Mouse (Mus musculus): ENCODE data around the gene Pde6h. TPM values are rescaled to one million over a fixed set of nuclear protein-coding genes. Genes with fewer than 3 reads are reported as not detected.

Pde6h gene
- polyA plus RNA-seq, 1 experiment from 2014 or later = not detected

GRCm38 (mm10) chr6:136915721-136916395 is 7.8 kb upstream of the Pde6h start:
- no peak overlapping the region for H3K4me3 ChIP-seq (ENCODE audit: low read depth, low read length)
- ATAC-seq (ENCODE audit: low read depth) (no peak), DNase-seq (ENCODE audit: low spot score) (no peak)
- no peaks in the 10 kb centered on the region for H3K27me3 ChIP-seq (replicated peaks; ENCODE audit: control insufficient read depth, insufficient read depth, low read length)
- no peaks in the 10 kb centered on the region for H3K36me3 ChIP-seq (ENCODE audit: control insufficient read depth, insufficient read depth, low read length)
- no peak overlapping the region for H3K4me2 ChIP-seq (ENCODE audit: low read depth, low read length)
- no peaks in the 10 kb centered on the region for H3K9me3 ChIP-seq (ENCODE audit: control insufficient read depth, low read length)
- 87% methylated on average over 8 of the region's 8 CpGs for WGBS
- no peak overlapping the region for H3K27ac ChIP-seq (replicated peaks; ENCODE audit: low read depth, low read length)
- H3K9ac ChIP-seq (ENCODE audit: low read depth, low read length) = no peak overlapping the region
- peaks cover 14% of the 10 kb centered on the region for H3K4me1 ChIP-seq (ENCODE audit: control insufficient read depth, insufficient read depth, low read length)

- H3K27me3 ChIP-seq (replicated peaks; ENCODE audit: control insufficient read depth, insufficient read depth, low read length) = no peaks in the 10 kb centered on the region
- DNase-seq (ENCODE audit: low spot score) (no peak), ATAC-seq (ENCODE audit: low read depth) (no peak)
- no peak overlapping the region for H3K4me2 ChIP-seq (ENCODE audit: low read depth, low read length)
- H3K4me3 ChIP-seq (ENCODE audit: low read depth, low read length) = no peak overlapping the region
- H3K4me1 ChIP-seq (ENCODE audit: control insufficient read depth, insufficient read depth, low read length) = peaks cover 5% of the 10 kb centered on the region
- no peaks in the 10 kb centered on the region for H3K9me3 ChIP-seq (ENCODE audit: control insufficient read depth, low read length)
- H3K27ac ChIP-seq (replicated peaks; ENCODE audit: low read depth, low read length) = peak overlapping the region; percentile 1; the same call in 1 of the 2 replicates
- no peak overlapping the region for H3K9ac ChIP-seq (ENCODE audit: low read depth, low read length)
- 16% methylated on average over 2 of the region's 2 CpGs for whole genome bisulfite sequencing
- no peaks in the 10 kb centered on the region for H3K36me3 ChIP-seq (ENCODE audit: control insufficient read depth, insufficient read depth, low read length)
These were observed 5.7 kb upstream of the Pde6h start for GRCm38 (mm10) chr6:136917885-136918284.

- peak; percentile 84 for DNase-seq (ENCODE audit: low spot score)
- Histone ChIP-seq H3K9ac (ENCODE audit: low read depth, low read length) (no peak overlapping the region), H3K36me3 (ENCODE audit: control insufficient read depth, insufficient read depth, low read length) (0 out of 2 replicates have a peak, but pooled peaks cover 4% of the 10 kb centered on the region), H3K27me3 (replicated peaks; ENCODE audit: control insufficient read depth, insufficient read depth, low read length) (no peaks in the 10 kb centered on the region), H3K4me1 (ENCODE audit: control insufficient read depth, insufficient read depth, low read length) (no peaks in the 10 kb centered on the region; the same call in 1 of the 2 replicates), H3K27ac (replicated peaks; ENCODE audit: low read depth, low read length) (no peak overlapping the region), H3K4me2 (ENCODE audit: low read depth, low read length) (no peak overlapping the region), H3K9me3 (ENCODE audit: control insufficient read depth, low read length) (no peaks in the 10 kb centered on the region), H3K4me3 (ENCODE audit: low read depth, low read length) (no peak overlapping the region)
- WGBS = 44% methylated on average over 16 of the region's 16 CpGs
- peak; percentile 39; the same call in 1 of the 2 replicates for ATAC-seq (ENCODE audit: low read depth)
These were observed 3.0 kb upstream of the Pde6h start for GRCm38 (mm10) chr6:136920320-136921257.

GRCm38 (mm10) chr6:136921601-136922000 is 2.0 kb upstream of the Pde6h start:
- no peak for ATAC-seq (ENCODE audit: low read depth)
- WGBS = 70% methylated on average over 7 of the region's 7 CpGs
- 0 out of 2 replicates have a peak, but pooled peaks cover 4% of the 10 kb centered on the region for H3K36me3 ChIP-seq (ENCODE audit: control insufficient read depth, insufficient read depth, low read length)
- DNase-seq (ENCODE audit: low spot score) = no peak
- no peaks in the 10 kb centered on the region; the same call in 1 of the 2 replicates for H3K4me1 ChIP-seq (ENCODE audit: control insufficient read depth, insufficient read depth, low read length)
- no peaks in the 10 kb centered on the region for H3K9me3 ChIP-seq (ENCODE audit: control insufficient read depth, low read length)
- H3K4me2 ChIP-seq (ENCODE audit: low read depth, low read length) = no peak overlapping the region
- H3K4me3 ChIP-seq (ENCODE audit: low read depth, low read length) = no peak overlapping the region
- H3K27me3 ChIP-seq (replicated peaks; ENCODE audit: control insufficient read depth, insufficient read depth, low read length) = no peaks in the 10 kb centered on the region
- no peak overlapping the region for H3K9ac ChIP-seq (ENCODE audit: low read depth, low read length)
- H3K27ac ChIP-seq (replicated peaks; ENCODE audit: low read depth, low read length) = no peak overlapping the region

- Histone ChIP-seq H3K9me3 (ENCODE audit: control insufficient read depth, low read length) (no peaks in the 10 kb centered on the region), H3K36me3 (ENCODE audit: control insufficient read depth, insufficient read depth, low read length) (0 out of 2 replicates have a peak, but pooled peaks cover 4% of the 10 kb centered on the region), H3K9ac (ENCODE audit: low read depth, low read length) (no peak within 1 kb of the TSS), H3K4me1 (ENCODE audit: control insufficient read depth, insufficient read depth, low read length) (no peaks in the 10 kb centered on the region; the same call in 1 of the 2 replicates), H3K4me2 (ENCODE audit: low read depth, low read length) (no peak within 1 kb of the TSS), H3K27ac (replicated peaks; ENCODE audit: low read depth, low read length) (no peak within 1 kb of the TSS), H3K4me3 (ENCODE audit: low read depth, low read length) (no peak within 1 kb of the TSS), H3K27me3 (replicated peaks; ENCODE audit: control insufficient read depth, insufficient read depth, low read length) (no peaks in the 10 kb centered on the region)
- DNase-seq (ENCODE audit: low spot score) = no peak
- no peak for ATAC-seq (ENCODE audit: low read depth)
- 67% methylated on average over 5 of the region's 5 CpGs for WGBS
These were observed 1.6 kb upstream of the Pde6h start, which contains the start of gene Erp27 for GRCm38 (mm10) chr6:136922080-136922479. TSS of gene Erp27 (minus strand) at chr6:136922180.

- no peak overlapping the region for H3K27ac ChIP-seq (replicated peaks; ENCODE audit: low read depth, low read length)
- H3K4me2 ChIP-seq (ENCODE audit: low read depth, low read length) = no peak overlapping the region
- WGBS = 88% methylated on average over 7 of the region's 7 CpGs
- H3K4me3 ChIP-seq (ENCODE audit: low read depth, low read length) = no peak overlapping the region
- H3K9ac ChIP-seq (ENCODE audit: low read depth, low read length) = no peak overlapping the region
- no peaks in the 10 kb centered on the region for H3K27me3 ChIP-seq (replicated peaks; ENCODE audit: control insufficient read depth, insufficient read depth, low read length)
- 0 out of 2 replicates have a peak, but pooled peaks cover 4% of the 10 kb centered on the region for H3K36me3 ChIP-seq (ENCODE audit: control insufficient read depth, insufficient read depth, low read length)
- DNase-seq (ENCODE audit: low spot score) = no peak
- H3K4me1 ChIP-seq (ENCODE audit: control insufficient read depth, insufficient read depth, low read length) = no peaks in the 10 kb centered on the region; the same call in 1 of the 2 replicates
- H3K9me3 ChIP-seq (ENCODE audit: control insufficient read depth, low read length) = no peaks in the 10 kb centered on the region
- no peak for ATAC-seq (ENCODE audit: low read depth)
These were observed 761 bp upstream of the Pde6h start for GRCm38 (mm10) chr6:136922871-136923270.

GRCm38 (mm10) chr6:136925049-136925448 is 1.4 kb downstream of the Pde6h start:
- Histone ChIP-seq H3K27ac (replicated peaks; ENCODE audit: low read depth, low read length) (no peak overlapping the region), H3K9me3 (ENCODE audit: control insufficient read depth, low read length) (no peaks in the 10 kb centered on the region), H3K4me3 (ENCODE audit: low read depth, low read length) (no peak overlapping the region), H3K4me2 (ENCODE audit: low read depth, low read length) (no peak overlapping the region), H3K27me3 (replicated peaks; ENCODE audit: control insufficient read depth, insufficient read depth, low read length) (no peaks in the 10 kb centered on the region), H3K9ac (ENCODE audit: low read depth, low read length) (no peak overlapping the region), H3K36me3 (ENCODE audit: control insufficient read depth, insufficient read depth, low read length) (0 out of 2 replicates have a peak, but pooled peaks cover 4% of the 10 kb centered on the region), H3K4me1 (ENCODE audit: control insufficient read depth, insufficient read depth, low read length) (no peaks in the 10 kb centered on the region)
- DNase-seq (ENCODE audit: low spot score) = peak; percentile 35
- 45% methylated on average over 8 of the region's 8 CpGs for WGBS
- 0 out of 2 replicates have a peak, but pooled peaks have one; percentile 41 for ATAC-seq (ENCODE audit: low read depth)

- Histone ChIP-seq H3K4me1 (ENCODE audit: control insufficient read depth, insufficient read depth, low read length) (peaks cover 9% of the 10 kb centered on the region; the same call in 1 of the 2 replicates), H3K4me2 (ENCODE audit: low read depth, low read length) (no peak overlapping the region), H3K9me3 (ENCODE audit: control insufficient read depth, low read length) (no peaks in the 10 kb centered on the region), H3K36me3 (ENCODE audit: control insufficient read depth, insufficient read depth, low read length) (0 out of 2 replicates have a peak, but pooled peaks cover 4% of the 10 kb centered on the region), H3K4me3 (ENCODE audit: low read depth, low read length) (no peak overlapping the region), H3K27me3 (replicated peaks; ENCODE audit: control insufficient read depth, insufficient read depth, low read length) (no peaks in the 10 kb centered on the region), H3K27ac (replicated peaks; ENCODE audit: low read depth, low read length) (no peak overlapping the region), H3K9ac (ENCODE audit: low read depth, low read length) (no peak overlapping the region)
- DNase-seq (ENCODE audit: low spot score) (no peak), ATAC-seq (ENCODE audit: low read depth) (no peak)
- WGBS = 79% methylated on average over 1 of the region's 1 CpGs
These were observed 4.0 kb downstream of the Pde6h start for GRCm38 (mm10) chr6:136927626-136928025.
